Mouse (Mus musculus) midbrain, postnatal 0 days (tissue): Measurements from ENCODE around the gene Lmf2. TPM values are rescaled to one million over a fixed set of nuclear protein-coding genes. Genes with fewer than 3 reads are reported as not detected.

ENCODE experiments used
- ATAC-seq: fragments of 200-750 bp; cut with Nextera tagmentation; 2 replicates; pipeline ENCODE4 v1.8.0; 2017; ENCODE audit warnings: moderate number of reproducible peaks, mild to moderate bottlenecking, moderate TSS enrichment, moderate library complexity; ENCODE audit not compliant: low FRiP score
- DNase-seq: peaks from one replicate; pipeline ENCODE4 v3.0.0-alpha.2; 2015; ENCODE audit warnings: low spot score
- H3K27ac ChIP-seq: fragments of 300-500 bp; sonication (generic); 2 replicates; pipeline ENCODE4 v1.5.1; 2014; ENCODE audit warnings: low read depth, mild to moderate bottlenecking, low read length, mixed read lengths
- H3K27me3 ChIP-seq: fragments of 300-500 bp; sonication (generic); 2 replicates; pipeline ENCODE4 v1.6.1; 2014; ENCODE audit warnings: low read length, control low read depth, mixed read lengths; ENCODE audit not compliant: insufficient read depth
- H3K36me3 ChIP-seq: fragments of 300-500 bp; sonication (generic); 2 replicates; pipeline ENCODE4 v1.6.1; 2014; ENCODE audit warnings: low read length, control low read depth, mixed read lengths; ENCODE audit not compliant: insufficient read depth
- H3K4me1 ChIP-seq: fragments of 300-500 bp; sonication (generic); 2 replicates; pipeline ENCODE4 v1.6.1; 2014; ENCODE audit warnings: mild to moderate bottlenecking, control low read depth, antibody characterized with exemption, low read length, mixed read lengths; ENCODE audit not compliant: insufficient read depth
- H3K4me2 ChIP-seq: fragments of 300-500 bp; sonication (generic); 2 replicates; pipeline ENCODE4 v1.6.1; 2014; ENCODE audit warnings: low read depth, mild to moderate bottlenecking, low read length, mixed read lengths; ENCODE audit not compliant: poor library complexity, severe bottlenecking
- H3K4me3 ChIP-seq: fragments of 300-500 bp; sonication (generic); 2 replicates; pipeline ENCODE4 v1.5.1; 2014; ENCODE audit warnings: low read depth, mild to moderate bottlenecking, low read length, moderate library complexity
- H3K9ac ChIP-seq: fragments of 300-500 bp; sonication (generic); replicated peaks from 2 replicates; pipeline ENCODE4 v1.6.1; 2014; ENCODE audit warnings: mild to moderate bottlenecking, low read length, moderate library complexity, mixed read lengths; ENCODE audit not compliant: poor library complexity, severe bottlenecking
- H3K9me3 ChIP-seq: fragments of 300-500 bp; sonication (generic); 2 replicates; pipeline ENCODE4 v1.6.1; 2016; ENCODE audit warnings: low read length, control low read depth
- CTCF ChIP-seq: IDR thresholded peaks from 2 replicates; pipeline ENCODE4 v1.5.1; 2016; ENCODE audit warnings: antibody characterized with exemption, mild to moderate bottlenecking
- WGBS: fragments of 180-500 bp; shearing (Covaris S2); extraction: QIAGEN DNeasy Blood & Tissue Kit; methylation state at CpG from one replicate; pipeline ENCODE4 v1.1.7; 2014; 5-methylcytosine and 5-hydroxymethylcytosine counted together
- polyA plus RNA-seq: library from polyadenylated mRNA; unstranded; fragments of >200 nt; fragmentation: Nextera tagmentation; extraction: Ambion mirVana; gene quantifications from 2 replicates; pipeline ENCODE4 v1.2.1, GENCODE M21; 2015
- total RNA-seq: library from RNA; depleted of rRNA; stranded (reverse); fragments of >200 nt; gene quantifications from 2 replicates; pipeline ENCODE4 v1.2.3, GENCODE M21; 2014

Gene Lmf2
- total and polyA plus RNA-seq, 2 experiments from 2014 or later, result 25.6 to 27.3 TPM

DNA sequence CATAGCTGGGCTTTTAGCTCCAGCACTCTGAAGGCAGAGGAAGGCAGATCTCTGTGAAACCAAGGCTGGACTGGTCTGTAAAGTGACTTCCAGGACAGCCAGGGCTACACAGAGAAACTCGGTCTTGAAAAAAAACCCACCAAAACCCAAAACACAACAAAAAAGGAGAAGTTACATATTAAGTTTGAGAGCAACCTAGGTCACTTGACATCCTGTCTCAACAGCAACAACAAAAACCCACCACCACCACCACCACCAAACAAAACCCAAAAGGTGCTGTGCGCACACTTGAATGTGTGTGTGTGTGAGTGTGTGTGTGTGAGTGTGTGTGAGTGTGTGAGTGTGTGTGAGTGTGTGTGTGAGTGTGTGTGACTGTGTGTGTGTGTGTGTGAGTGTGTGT is 15.8 kb downstream of the Lmf2 start:
- Histone ChIP-seq H3K36me3 (no peaks in the 10 kb centered on the region), H3K27me3 (no peaks in the 10 kb centered on the region), H3K9ac (no peak overlapping the region), H3K27ac (no peak overlapping the region), H3K4me3 (no peak overlapping the region), H3K4me2 (no peak overlapping the region), H3K9me3 (no peaks in the 10 kb centered on the region), H3K4me1 (no peaks in the 10 kb centered on the region)
- 81% methylated on average over 2 of the region's 2 CpGs for WGBS
- no peak for TF ChIP-seq CTCF
- no peak for DNase-seq
- no peak for ATAC-seq

DNA sequence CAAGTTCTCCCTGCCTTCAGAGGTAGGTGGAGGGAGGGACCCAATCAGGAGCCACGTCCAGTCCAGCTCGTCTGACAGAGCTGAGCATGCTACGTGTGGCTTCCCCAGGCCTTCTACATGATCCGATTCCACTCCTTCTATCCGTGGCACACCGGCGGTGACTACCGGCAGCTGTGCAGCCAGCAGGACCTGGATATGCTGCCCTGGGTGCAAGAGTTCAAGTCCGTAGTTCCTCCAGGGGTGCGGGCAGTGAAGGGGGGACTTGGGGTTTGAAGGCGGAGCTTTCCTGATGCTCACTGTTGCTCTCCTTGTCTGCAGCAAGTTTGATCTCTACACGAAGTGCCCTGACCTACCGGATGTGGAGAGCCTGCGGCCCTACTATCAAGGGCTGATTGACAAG is 19.0 kb downstream of the Lmf2 start:
- no peak for ATAC-seq
- Histone ChIP-seq H3K4me2 (no peak overlapping the region), H3K36me3 (no peaks in the 10 kb centered on the region), H3K4me1 (no peaks in the 10 kb centered on the region), H3K9me3 (no peaks in the 10 kb centered on the region), H3K27ac (no peak overlapping the region), H3K27me3 (no peaks in the 10 kb centered on the region), H3K9ac (no peak overlapping the region), H3K4me3 (no peak overlapping the region)
- TF ChIP-seq CTCF, result no peak
- no peak for DNase-seq
- 88% methylated on average over 14 of the region's 14 CpGs for WGBS

GRCm38 (mm10) chr15:89334774-89335537 is 20.5 kb downstream of the Lmf2 start:
- DNase-seq, result no peak
- no peaks in the 10 kb centered on the region for H3K9me3 ChIP-seq
- no peak overlapping the region for H3K27ac ChIP-seq
- H3K9ac ChIP-seq, result no peak overlapping the region
- no peak for ATAC-seq
- no peaks in the 10 kb centered on the region for H3K36me3 ChIP-seq
- TF ChIP-seq CTCF, result no peak
- no peak overlapping the region for H3K4me3 ChIP-seq
- WGBS, result 85% methylated on average over 17 of the region's 17 CpGs
- no peak overlapping the region for H3K4me2 ChIP-seq
- H3K27me3 ChIP-seq, result no peaks in the 10 kb centered on the region
- no peaks in the 10 kb centered on the region for H3K4me1 ChIP-seq

DNA sequence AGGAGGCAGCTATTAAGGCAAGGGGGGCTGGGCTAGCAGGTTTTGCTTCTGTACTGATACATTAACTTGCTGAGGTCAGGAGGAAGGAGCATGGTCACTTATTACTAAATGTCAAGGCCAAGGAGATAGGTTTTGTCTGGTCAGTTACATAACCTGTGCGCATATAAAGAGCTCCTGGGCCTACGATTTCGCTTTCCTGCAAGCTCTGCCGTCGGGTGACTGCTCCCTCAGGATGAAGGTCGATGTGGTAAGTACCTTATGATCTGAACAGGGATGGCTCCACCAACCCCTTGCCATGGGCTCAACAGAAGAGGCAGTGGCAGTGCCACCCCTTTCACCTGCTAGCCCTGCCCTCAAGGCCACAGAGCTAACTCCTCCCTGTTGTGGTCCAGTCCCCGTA is 21.2 kb downstream of the Lmf2 start, which contains the start of gene Miox:
Miox (plus strand) TSS at position 128 of the 400 bp plus-strand sequence.
- no peak for ATAC-seq
- 85% methylated on average over 7 of the region's 7 CpGs for WGBS

DNA sequence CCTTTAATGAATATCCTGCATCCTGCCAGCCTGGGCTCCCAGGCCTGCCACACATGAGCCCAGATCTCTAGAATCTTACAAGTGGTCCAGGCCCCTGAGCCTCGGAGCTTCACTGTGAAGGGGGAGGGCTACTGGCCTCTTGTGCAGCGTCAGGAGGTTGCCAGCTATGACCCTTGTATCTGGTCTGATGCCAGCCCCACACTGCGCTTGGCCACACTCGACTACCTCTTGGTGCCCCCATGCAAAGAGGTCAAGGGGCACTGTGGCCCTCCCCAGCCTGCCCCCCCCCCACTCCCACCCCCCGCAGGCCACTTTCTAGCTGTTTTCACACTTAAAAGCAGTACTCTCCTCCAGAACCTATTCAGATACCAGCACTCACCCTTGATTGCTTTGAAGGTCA is 29.0 kb downstream of the Lmf2 start:
- H3K27ac ChIP-seq, result no peak overlapping the region
- no peak for TF ChIP-seq CTCF
- H3K4me3 ChIP-seq, result no peak overlapping the region
- no peak overlapping the region for H3K4me2 ChIP-seq
- no peak for DNase-seq
- H3K9ac ChIP-seq, result no peak overlapping the region
- H3K4me1 ChIP-seq, result no peaks in the 10 kb centered on the region
- no peak for ATAC-seq
- no peaks in the 10 kb centered on the region for H3K9me3 ChIP-seq
- WGBS, result 70% methylated on average over 5 of the region's 5 CpGs
- peaks cover 11% of the 10 kb centered on the region; the same call in 1 of the 2 replicates for H3K27me3 ChIP-seq
- no peaks in the 10 kb centered on the region for H3K36me3 ChIP-seq

More for the DNA sequence above, 21.2 kb downstream of the Lmf2 start, which contains the start of gene Miox:
- Histone ChIP-seq H3K36me3 (no peaks in the 10 kb centered on the region), H3K4me3 (no peak within 1 kb of the TSS), H3K4me2 (no peak within 1 kb of the TSS), H3K9me3 (no peaks in the 10 kb centered on the region), H3K9ac (no peak within 1 kb of the TSS), H3K27ac (no peak within 1 kb of the TSS), H3K4me1 (no peaks in the 10 kb centered on the region), H3K27me3 (no peaks in the 10 kb centered on the region)
- no peak for TF ChIP-seq CTCF
- no peak for DNase-seq

GRCm38 (mm10) chr15:89323656-89324055 is 31.8 kb downstream of the Lmf2 start:
- TF ChIP-seq CTCF, result no peak
- Histone ChIP-seq H3K9ac (no peak overlapping the region), H3K27me3 (peaks cover 11% of the 10 kb centered on the region; the same call in 1 of the 2 replicates), H3K9me3 (no peaks in the 10 kb centered on the region), H3K4me1 (no peaks in the 10 kb centered on the region), H3K4me2 (no peak overlapping the region), H3K4me3 (no peak overlapping the region), H3K27ac (no peak overlapping the region), H3K36me3 (no peaks in the 10 kb centered on the region)
- WGBS, result 88% methylated on average over 4 of the region's 4 CpGs
- ATAC-seq (no peak), DNase-seq (no peak)
